Mouse (Mus musculus) cerebellum, adult 9-10 months (tissue): ENCODE data around the gene Ankrd40.

Experiments used
- DNase-seq: peaks from one replicate; pipeline ENCODE4 v3.0.0; 2022

The Ankrd40 gene

DNA sequence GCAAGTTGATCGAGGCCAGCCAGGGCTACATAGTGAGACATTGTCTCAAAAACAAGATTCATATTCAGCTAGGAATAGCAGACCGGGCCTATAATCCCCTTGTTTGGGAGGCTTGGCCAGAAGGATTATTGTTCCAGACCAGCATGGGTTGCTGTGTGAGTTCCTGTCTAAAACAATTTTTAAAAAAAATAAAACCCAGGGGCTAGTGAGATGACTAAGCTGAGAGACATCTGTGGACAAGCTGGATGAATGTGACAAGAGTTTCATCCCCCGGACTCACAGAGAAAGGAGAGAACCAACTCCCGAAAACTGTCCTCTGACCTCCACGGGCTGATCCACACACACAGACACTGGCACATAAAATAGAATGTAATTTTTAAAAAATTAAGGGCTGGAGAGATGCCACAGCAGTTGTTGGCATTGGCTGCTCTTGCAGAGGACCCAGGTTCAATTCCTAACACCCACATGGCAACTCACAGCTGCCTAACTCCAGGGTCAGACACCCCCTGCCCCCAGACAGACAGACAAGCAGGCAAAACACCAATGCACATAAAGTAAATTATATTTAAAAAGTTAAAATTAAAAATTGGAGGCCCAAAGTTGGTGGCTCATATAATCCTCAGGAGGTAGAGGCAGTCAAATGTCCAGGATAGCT, 4.4 kb upstream of the Ankrd40 start:
- peak; percentile 52 for DNase-seq

DNA sequence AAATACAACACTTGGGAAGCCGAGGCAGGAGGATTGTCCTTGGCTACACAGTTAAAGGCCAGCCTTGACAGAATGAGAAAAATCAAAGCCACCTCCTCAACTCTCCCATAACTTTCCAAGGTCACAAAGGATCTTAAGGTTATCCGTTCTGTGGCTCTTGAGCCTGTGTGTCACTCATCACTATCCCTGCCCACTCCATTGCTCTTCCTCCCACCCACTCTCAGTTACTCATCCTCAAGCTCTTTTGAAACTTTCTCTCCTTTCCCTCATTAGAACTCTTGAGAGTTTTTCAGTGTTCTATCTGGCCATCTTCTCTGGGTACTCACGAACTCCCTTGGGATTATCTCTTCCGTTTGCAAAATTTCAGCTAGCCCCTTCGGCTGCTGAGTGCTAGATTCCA, 3.2 kb upstream of the Ankrd40 start:
- no peak for DNase-seq

DNA sequence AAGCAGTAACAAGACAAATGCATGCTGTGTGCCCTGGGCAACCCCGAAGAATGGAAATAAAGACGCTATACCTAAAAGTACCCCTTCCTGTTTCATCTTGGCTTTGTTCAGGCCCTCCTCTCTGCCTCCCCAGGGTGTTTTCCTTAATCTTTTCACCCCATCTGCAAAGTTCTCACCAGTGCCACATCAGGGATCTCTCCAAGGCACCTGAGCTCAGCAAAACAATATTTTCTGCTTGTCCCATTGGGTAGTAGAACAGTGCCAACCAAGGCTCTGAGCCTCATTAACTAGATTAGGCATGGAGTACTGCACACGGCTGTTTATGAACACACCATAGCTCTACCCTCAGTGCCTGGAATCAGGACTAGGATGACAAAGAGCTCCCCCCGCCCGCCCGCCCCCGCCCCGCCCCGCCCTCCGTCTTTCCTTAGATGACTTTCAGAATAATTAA, 815 bp upstream of the Ankrd40 start:
- DNase-seq: peak; percentile 88

- peak; percentile 58 for DNase-seq
Observed at GRCm38 (mm10) chr11:94328644-94329025, 834 bp downstream of the Ankrd40 start.

DNA sequence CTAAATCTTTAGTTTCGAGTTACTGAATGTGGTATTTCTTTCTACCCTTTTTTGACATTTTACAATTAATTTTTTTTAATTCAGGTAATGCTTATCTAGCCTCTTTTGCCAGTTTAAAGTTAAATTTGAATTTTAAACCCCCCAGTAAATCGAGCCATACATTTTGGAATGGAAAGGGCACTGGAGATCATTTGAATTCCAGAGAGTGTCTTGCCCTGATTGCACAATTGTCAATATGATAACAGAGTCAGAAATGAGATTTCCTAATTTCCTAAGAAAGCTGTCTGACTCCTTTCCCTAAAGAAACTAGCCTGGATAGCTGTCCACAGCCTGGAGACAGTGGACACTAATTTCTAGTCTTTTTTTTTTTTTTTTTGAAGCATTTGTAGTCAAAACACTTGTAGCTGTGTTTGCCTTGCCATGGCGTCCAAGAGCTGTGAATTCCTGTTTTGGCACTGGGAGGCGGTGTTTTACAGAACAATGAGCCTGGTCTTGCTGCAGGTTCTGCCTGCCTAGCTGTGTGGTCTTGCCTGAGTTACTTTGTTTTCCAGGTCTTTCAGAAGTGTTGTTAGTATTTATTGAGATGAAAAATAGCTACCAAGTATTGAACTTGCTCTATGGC, 1.6 kb downstream of the Ankrd40 start:
- peak; percentile 79 for DNase-seq

DNA sequence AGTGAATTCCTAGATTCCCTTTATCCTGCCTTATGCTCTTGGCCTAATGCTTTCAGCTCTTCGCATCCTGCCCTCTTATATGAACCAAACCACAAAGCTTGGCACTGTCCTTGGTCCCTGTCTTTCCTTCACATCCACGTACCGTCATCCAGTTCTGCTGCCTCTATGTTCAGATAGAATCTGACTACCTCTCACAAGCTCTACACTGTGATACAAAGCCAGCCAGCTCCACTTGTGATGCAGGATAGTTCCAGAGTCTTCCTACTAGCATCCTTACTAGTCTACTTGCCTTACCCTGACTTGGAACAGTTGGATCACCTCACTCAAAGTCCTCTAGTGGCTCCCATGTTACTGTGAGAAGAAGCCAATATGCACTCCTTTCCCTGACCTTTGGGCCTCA, 2.4 kb downstream of the Ankrd40 start:
- peak; percentile 41 for DNase-seq

GRCm38 (mm10) chr11:94332726-94333125, 4.9 kb downstream of the Ankrd40 start:
- no peak for DNase-seq

DNA sequence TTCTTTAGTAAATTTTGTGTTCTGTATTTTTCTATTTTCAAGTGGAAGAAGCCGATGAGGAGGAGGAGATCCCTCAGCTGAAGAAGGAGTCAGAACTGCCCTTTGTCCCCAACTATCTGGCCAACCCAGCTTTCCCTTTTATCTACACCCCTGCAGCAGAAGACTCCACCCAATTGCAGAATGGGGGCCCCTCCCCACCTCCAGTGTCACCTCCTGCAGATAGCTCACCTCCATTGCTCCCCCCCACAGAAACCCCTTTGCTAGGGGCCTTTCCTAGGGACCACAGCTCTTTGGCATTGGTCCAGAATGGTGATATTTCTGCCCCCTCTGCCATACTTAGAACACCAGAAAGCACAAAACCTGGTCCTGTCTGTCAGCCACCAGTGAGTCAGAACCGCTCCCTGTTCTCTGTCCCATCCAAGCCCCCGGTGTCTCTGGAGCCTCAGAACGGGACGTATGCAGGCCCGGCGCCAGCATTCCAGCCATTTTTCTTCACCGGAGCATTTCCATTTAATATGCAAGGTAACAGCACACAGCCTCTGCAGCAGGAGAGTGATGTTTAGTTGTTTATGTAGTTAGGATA, 6.7 kb downstream of the Ankrd40 start:
- no peak for DNase-seq

DNA sequence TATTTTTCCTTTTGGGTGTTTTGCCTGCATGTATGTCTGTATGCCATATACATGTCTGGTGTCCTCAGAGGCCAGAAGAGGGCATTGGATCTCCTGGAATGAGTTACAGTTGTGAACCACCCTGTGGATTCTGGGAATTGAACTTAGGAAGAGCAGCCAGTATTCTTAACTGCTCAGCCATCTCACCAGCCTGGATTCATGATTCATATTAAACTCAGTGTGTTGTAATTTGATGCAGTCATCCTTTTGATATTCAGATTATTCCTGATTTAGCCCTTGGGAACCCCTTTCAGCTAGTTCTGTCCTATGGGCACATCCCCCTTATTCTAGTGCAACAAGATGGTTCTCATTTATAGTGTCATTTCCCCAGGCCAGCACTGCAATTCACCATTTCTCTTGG, 8.8 kb downstream of the Ankrd40 start:
- DNase-seq: no peak

- no peak for DNase-seq
Observed at GRCm38 (mm10) chr11:94338347-94338746, 10.5 kb downstream of the Ankrd40 start.

- DNase-seq: peak; percentile 84
Observed at GRCm38 (mm10) chr11:94339732-94340585, 12.2 kb downstream of the Ankrd40 start.

- DNase-seq: no peak
Observed at GRCm38 (mm10) chr11:94340948-94341933, 13.4 kb downstream of the Ankrd40 start.

- DNase-seq: no peak
Observed at GRCm38 (mm10) chr11:94342114-94342905, 14.5 kb downstream of the Ankrd40 start.

DNA sequence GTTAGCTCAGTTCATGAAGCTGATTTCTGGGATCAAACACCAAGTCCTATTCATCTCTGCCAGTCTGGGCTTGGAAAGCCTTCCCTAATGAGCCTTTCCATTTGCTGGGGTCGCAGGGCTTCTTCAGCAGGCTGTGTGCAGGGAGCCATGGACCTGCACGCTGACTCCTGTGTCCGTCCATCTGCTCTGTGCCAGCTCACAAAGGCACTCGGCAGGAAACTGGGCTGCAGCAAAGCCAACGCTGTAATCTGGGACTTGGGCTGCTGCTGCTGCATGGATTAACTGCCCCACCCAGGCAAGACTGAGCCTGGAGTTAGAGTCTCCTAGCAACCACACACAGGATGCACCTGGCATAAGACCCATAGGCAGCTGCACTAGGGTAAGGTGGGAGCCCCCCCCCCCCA, 16.2 kb downstream of the Ankrd40 start:
- DNase-seq: no peak

DNA sequence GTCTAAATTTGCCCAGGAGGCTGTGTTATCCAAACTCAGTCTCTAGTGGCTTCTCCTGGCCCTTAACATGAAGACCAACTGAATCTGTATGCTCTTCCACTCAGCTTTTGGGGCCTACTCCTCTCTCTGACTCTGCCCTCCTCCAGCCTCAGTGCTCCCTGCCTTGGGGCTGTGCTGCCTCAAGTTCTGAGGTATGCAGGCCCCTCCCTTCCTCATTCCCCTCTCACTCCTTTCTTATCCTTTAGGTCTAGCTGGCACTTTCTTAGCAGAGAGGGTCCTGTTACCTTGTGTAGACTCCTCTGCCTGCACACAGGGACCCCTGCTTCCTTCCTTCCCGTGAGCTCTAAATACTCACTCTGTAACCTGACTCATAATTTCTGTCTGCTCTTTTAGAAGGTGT, 16.7 kb downstream of the Ankrd40 start:
- DNase-seq: no peak

DNA sequence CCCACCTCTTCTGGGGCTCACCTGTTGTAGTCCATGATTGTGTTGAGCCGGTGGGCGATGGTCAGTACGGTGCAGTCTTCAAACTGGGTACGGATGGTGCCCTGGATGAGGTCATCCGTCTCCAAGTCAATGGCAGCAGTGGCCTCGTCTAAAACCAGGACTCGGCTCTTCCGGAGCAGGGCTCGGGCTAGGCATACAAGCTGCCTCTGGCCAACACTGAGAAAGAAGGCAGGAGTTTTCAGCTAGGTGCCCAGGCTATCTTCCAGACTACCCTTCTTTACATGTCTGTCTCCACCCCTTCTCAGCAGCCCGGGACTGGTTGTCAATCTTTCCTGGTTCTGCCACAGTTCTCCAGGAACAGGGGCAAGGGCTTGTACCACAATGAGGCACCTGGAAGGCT, 18.1 kb downstream of the Ankrd40 start:
- DNase-seq: no peak

GRCm38 (mm10) chr11:94346611-94347010, 18.8 kb downstream of the Ankrd40 start:
- DNase-seq: no peak

DNA sequence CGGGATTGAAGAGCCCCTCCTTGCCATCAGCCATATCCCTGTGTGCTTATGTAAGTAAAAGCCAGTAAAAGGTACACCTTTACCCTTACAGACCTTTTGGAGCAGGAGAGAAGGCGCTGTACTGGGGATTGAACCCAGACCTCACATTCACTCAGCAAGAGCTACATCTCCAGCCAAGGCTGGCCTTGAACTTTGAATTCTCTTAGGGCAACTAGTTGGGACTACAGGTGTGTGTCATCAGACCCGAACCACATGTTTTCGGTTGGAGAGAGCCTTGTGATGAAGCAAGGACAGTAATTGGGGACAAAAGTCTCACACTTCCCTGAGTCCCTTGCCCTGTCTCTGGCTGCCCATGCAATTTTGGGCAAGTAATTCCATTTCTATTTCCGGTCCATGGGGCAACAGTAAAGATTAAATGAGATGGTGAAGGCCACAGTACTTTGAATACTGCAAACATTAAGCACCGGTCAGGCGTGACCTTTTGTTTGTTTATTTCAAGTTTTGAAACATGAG, 19.3 kb downstream of the Ankrd40 start:
- DNase-seq: no peak

- DNase-seq: no peak
Observed at GRCm38 (mm10) chr11:94349839-94350238, 22.0 kb downstream of the Ankrd40 start.

GRCm38 (mm10) chr11:94350337-94350736, 22.5 kb downstream of the Ankrd40 start:
- no peak for DNase-seq

DNA sequence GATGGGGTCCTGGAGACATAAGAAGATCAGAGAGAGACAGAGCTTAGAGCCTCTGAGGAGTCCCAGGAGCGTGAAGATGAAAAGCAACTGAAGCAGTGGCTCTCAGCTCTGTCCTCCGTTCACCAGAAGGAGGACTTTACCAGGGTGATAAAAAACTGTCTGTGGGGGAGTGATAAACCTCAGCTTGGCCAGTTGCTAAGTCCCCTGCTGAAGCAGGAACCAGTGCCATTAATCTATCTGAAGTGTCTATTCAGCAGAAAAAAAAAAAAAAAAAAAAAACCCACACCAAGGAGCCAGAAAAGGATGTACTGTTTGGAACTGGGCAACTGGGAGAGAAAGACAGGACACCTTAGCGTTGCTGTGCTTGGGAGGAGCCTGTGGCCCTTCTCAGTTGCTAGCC, 23.3 kb downstream of the Ankrd40 start:
- DNase-seq: no peak
